Mouse (Mus musculus) gastrocnemius, postnatal 4 days (tissue): ENCODE results near the gene Prkcg. TPM values are rescaled to one million over a fixed set of nuclear protein-coding genes. Genes with fewer than 3 reads are reported as not detected.

Experiments used
- DNase-seq, 2 experiments: peaks; one replicate each; pipeline ENCODE4 v3.0.0; 2021 to 2022; ENCODE audit warnings: low spot score in 2 of 2, mixed read lengths in 2 of 2
- total RNA-seq, 2 experiments: library from RNA; stranded (reverse); gene quantifications; 2 replicates each; pipeline ENCODE4 v1.2.3; 2021

Gene Prkcg
- total RNA-seq, 2 experiments from 2014 or later, result 2.5 to 4.6 TPM

GRCm38 (mm10) chr7:3314121-3314520 is 25.1 kb downstream of the Prkcg start:
- no peak for DNase-seq

GRCm38 (mm10) chr7:3317704-3318103 is 28.7 kb downstream of the Prkcg start:
- DNase-seq, result no peak

GRCm38 (mm10) chr7:3320856-3321255 is 31.9 kb downstream of the Prkcg start:
- no peak for DNase-seq

- DNase-seq, result no peak
Measured at GRCm38 (mm10) chr7:3323826-3324225, 34.8 kb downstream of the Prkcg start.

GRCm38 (mm10) chr7:3327961-3328360 is 39.0 kb downstream of the Prkcg start:
- no peak for DNase-seq

- DNase-seq, result peak; percentile 67 to 76
Measured at GRCm38 (mm10) chr7:3329776-3330546, 41.0 kb downstream of the Prkcg start.

- no peak for DNase-seq
Measured at GRCm38 (mm10) chr7:3331171-3331570, 42.2 kb downstream of the Prkcg start.

- DNase-seq, result peak; percentile 74 to 87
Measured at GRCm38 (mm10) chr7:3331581-3332223, 42.7 kb downstream of the Prkcg start.

GRCm38 (mm10) chr7:3332224-3332615 is 43.2 kb downstream of the Prkcg start:
- DNase-seq, result no peak

GRCm38 (mm10) chr7:3332619-3333521 is 43.9 kb downstream of the Prkcg start, which contains the start of gene Cacng7:
TSS of gene Cacng7 (plus strand) at chr7:3332955.
- DNase-seq, result peak in 1 of 2 experiments; percentile 34

GRCm38 (mm10) chr7:3333542-3333941 is 44.6 kb downstream of the Prkcg start:
- no peak for DNase-seq

GRCm38 (mm10) chr7:3336412-3336811 is 47.4 kb downstream of the Prkcg start:
- no peak for DNase-seq

GRCm38 (mm10) chr7:3338286-3338935 is 49.4 kb downstream of the Prkcg start:
- DNase-seq, result no peak

- DNase-seq, result no peak
Measured at GRCm38 (mm10) chr7:3339010-3339409, 50.0 kb downstream of the Prkcg start.

- no peak for DNase-seq
Measured at GRCm38 (mm10) chr7:3343861-3344260, 54.9 kb downstream of the Prkcg start.

- DNase-seq, result no peak
Measured at GRCm38 (mm10) chr7:3345301-3345700, 56.3 kb downstream of the Prkcg start.

GRCm38 (mm10) chr7:3347366-3348287 is 58.6 kb downstream of the Prkcg start:
- no peak for DNase-seq

GRCm38 (mm10) chr7:3348326-3348725 is 59.3 kb downstream of the Prkcg start:
- DNase-seq, result no peak

- no peak for DNase-seq
Measured at GRCm38 (mm10) chr7:3349775-3350174, 60.8 kb downstream of the Prkcg start.

GRCm38 (mm10) chr7:3351536-3351935 is 62.6 kb downstream of the Prkcg start:
- no peak for DNase-seq
